Mouse (Mus musculus) gastrocnemius, adult 2 months (tissue): Measurements from ENCODE around the gene Gm16485. TPM values are rescaled to one million over a fixed set of nuclear protein-coding genes. Genes with fewer than 3 reads are reported as not detected.

Source experiments
- DNase-seq: peaks from one replicate; pipeline ENCODE4 v3.0.0; 2022
- H3K27ac ChIP-seq: fragments of 200-600 bp; 2 replicates; pipeline ENCODE4 v1.8.1; 2022; ENCODE audit warnings: mild to moderate bottlenecking
- H3K4me3 ChIP-seq: fragments of 200-600 bp; 2 replicates; pipeline ENCODE4 v1.8.1; 2022; ENCODE audit warnings: mild to moderate bottlenecking, moderate library complexity
- CTCF ChIP-seq: fragments of 200-600 bp; IDR thresholded peaks from 2 replicates; pipeline ENCODE4 v1.8.1; 2022; ENCODE audit warnings: antibody characterized with exemption, mild to moderate bottlenecking, moderate library complexity
- intact Hi-C: fragments of 180-260 bp; cut with DNase I; formaldehyde crosslinking; loops from one replicate; pipeline ENCODE4 v1.15.1; 2025
- long read RNA-seq, 2 experiments: library from polyadenylated mRNA; stranded (forward); transcript quantifications; one replicate each; pipeline ENCODE4 v2.0.0; 2021
- total RNA-seq, 2 experiments: library from RNA; stranded (reverse); gene quantifications; 2 replicates each; pipeline ENCODE4 v1.2.3; 2021

Gm16485 gene
- not detected for total RNA-seq
- long read RNA-seq, experiment 1: 0 reads
- long read RNA-seq, experiment 2: 0 reads

- DNase-seq: no peak
- intact Hi-C loops: no loop called here
- no peak for TF ChIP-seq CTCF
- Histone ChIP-seq H3K27ac (peak within 1 kb of the TSS; percentile 36), H3K4me3 (no peak within 1 kb of the TSS)
Measured at GRCm38 (mm10) chr9:8971491-8971890, at the start of gene Gm16485. Gene Gm16485 (plus strand): TSS chr9:8971791.

DNA sequence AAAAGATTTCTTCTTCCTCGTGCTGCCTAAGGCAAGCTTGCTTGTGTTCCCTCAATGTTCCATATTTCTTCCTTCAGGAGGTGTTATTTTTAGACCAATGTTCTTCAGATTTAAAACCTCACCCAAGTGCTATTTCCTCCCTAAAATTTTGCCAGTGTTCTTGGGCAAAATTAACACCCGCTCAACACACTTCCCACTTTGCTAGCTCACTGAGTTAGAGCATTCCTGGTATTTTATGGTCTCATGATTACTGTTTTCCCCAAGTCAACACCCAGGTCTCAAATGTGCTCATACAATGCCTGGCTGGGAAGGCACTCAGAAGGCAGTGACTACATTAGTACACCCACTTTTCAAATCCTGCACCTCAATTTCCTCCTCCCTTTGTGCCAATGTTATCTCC is 44.0 kb upstream of the Gm16485 start:
- Histone ChIP-seq H3K27ac (no peak overlapping the region), H3K4me3 (no peak overlapping the region)
- no peak for TF ChIP-seq CTCF
- intact Hi-C loops: no loop called here
- no peak for DNase-seq

DNA sequence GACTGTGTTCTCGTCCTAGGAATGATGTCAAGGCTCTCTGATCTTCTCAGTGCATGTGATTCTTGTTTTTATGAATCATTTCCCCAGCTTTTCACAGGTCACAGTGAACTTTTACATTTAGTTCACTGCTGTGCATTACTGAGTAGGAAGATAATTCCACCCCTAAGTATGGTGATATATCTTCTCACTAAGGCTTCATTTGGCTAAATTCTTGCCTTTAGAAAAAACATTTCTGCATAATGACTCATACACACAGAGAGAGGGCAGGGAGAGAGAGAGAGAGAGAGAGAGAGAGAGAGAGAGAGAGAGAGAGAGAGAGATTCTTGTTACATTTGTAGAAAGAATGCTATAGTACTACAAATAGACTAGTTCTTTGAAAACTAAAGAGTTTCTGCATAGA is 33.8 kb upstream of the Gm16485 start:
- intact Hi-C loops: no loop called here
- TF ChIP-seq CTCF: no peak
- no peak overlapping the region for H3K27ac ChIP-seq
- H3K4me3 ChIP-seq: no peak overlapping the region
- DNase-seq: no peak

GRCm38 (mm10) chr9:8953306-8953705 is 18.3 kb upstream of the Gm16485 start:
- DNase-seq: no peak
- intact Hi-C loops: no loop called here
- H3K27ac ChIP-seq: no peak overlapping the region
- no peak for TF ChIP-seq CTCF
- H3K4me3 ChIP-seq: no peak overlapping the region

DNA sequence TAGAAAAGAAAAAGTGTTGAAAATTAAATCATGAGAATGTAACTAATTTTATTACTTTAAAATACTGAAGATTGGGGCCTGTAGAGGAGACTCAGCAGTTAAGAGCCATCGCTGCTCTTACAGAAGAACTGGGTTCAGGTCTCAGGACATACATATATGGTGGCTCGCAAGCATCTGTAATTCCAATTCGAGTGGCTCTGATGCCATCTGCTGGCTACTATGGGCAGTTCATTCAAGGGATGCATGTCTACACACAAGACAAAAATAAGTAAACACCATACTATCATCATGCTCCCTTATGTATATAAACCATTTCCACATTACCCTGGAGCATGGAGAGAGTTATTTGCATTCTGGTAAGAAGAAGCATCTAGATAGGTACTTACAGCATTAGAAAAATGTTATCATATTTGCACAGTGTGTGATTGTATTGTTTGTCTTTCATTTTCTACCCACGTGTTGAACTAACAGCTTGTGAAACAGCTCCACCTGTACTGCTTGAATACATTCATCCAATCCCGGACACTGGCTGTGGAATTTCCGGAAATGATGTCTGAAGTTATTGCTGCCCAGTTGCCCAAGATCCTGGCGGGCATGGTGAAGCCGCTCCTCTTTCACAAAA is 7.0 kb upstream of the Gm16485 start:
- peak; percentile 56 for TF ChIP-seq CTCF
- H3K27ac ChIP-seq: no peak overlapping the region
- DNase-seq: no peak
- H3K4me3 ChIP-seq: no peak overlapping the region
- intact Hi-C loops: loop anchor here (10.0 kb wide), 1 partner anchor 260 kb away; no protein-coding TSS in a partner anchor

DNA sequence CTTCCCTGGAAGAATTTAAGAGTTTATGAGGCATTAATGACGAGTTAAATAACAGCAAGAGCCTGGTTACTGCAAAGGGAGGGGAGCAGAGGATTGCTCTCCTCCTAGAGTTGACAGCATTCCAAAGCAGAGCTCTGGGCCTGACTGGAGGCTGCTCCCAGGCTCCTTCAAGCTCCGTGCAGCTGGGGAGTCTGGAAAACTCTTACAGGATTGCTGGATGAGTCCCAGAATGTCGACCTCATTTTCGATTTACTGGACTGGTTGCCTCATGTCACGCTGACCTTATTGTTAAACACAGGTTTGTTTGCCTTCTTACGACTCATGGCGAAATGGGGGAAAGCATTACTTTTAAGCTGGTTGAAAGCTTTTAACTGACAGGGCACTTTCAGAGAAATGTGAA is 1.4 kb upstream of the Gm16485 start:
- DNase-seq: peak; percentile 58

GRCm38 (mm10) chr9:8977775-8978174 is 6.2 kb downstream of the Gm16485 start:
- Histone ChIP-seq H3K27ac (no peak overlapping the region), H3K4me3 (no peak overlapping the region)
- TF ChIP-seq CTCF: no peak
- no peak for DNase-seq
- intact Hi-C loops: no loop called here

More for the DNA sequence above, 1.4 kb upstream of the Gm16485 start:
- Histone ChIP-seq H3K4me3 (peak overlapping the region; percentile 44; the same call in 1 of the 2 replicates), H3K27ac (peak overlapping the region; percentile 44)
- intact Hi-C loops: no loop called here
- no peak for TF ChIP-seq CTCF

GRCm38 (mm10) chr9:8982315-8982714 is 10.7 kb downstream of the Gm16485 start:
- TF ChIP-seq CTCF: no peak
- DNase-seq: no peak
- H3K27ac ChIP-seq: no peak overlapping the region
- intact Hi-C loops: no loop called here
- H3K4me3 ChIP-seq: no peak overlapping the region

DNA sequence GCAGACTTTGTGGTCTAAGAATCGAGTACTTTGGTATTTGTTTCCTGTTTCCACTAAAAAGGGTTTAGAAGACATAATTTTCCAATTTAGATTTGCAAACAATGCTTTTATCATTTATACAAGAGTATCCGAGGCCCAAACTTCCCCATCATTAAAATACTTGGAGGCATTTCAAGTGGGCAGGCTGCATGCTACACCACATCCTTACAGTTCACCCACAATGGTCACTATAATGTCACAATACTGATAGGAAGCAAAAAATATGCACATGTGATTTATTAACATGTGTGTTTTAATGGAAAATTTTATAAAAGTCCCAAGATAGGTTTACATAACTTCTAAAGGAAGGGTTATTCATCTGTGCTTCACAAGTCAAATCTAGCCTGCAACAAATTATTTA is 24.9 kb downstream of the Gm16485 start:
- TF ChIP-seq CTCF: no peak
- no peak overlapping the region for H3K4me3 ChIP-seq
- no peak for DNase-seq
- intact Hi-C loops: no loop called here
- H3K27ac ChIP-seq: no peak overlapping the region

DNA sequence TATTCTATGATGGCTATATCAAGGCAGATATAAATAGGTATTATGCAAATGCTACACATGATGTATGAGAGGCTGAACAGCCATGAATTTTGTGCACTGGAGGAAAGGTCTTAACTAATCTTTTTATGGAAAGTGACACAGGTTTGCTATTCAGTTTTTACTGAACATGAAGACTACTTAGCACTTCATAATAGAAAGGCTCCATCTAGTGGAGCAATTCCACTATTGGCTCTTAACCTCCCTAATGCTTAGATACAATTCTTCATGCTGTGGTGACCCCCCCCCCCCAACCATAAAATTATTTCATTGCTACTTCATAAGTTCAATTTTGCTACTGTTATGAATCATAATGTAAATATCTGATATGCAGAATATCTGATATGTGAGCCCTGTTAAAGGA is 29.6 kb downstream of the Gm16485 start:
- Histone ChIP-seq H3K4me3 (no peak overlapping the region), H3K27ac (no peak overlapping the region)
- intact Hi-C loops: no loop called here
- TF ChIP-seq CTCF: peak; percentile 45
- no peak for DNase-seq

- no peak for DNase-seq
- H3K4me3 ChIP-seq: no peak overlapping the region
- no peak overlapping the region for H3K27ac ChIP-seq
- TF ChIP-seq CTCF: no peak
- intact Hi-C loops: no loop called here
Measured at GRCm38 (mm10) chr9:9015108-9015507, 43.5 kb downstream of the Gm16485 start.

Other genes with a start within 250 kb of the Gm16485 start
- under 1 TPM in 1 of 2 experiments, not detected in 1; 0.06 TPM for gene Pgr, start 72.0 kb upstream of the Gm16485 start, total RNA-seq